In the genomic region with DNA sequence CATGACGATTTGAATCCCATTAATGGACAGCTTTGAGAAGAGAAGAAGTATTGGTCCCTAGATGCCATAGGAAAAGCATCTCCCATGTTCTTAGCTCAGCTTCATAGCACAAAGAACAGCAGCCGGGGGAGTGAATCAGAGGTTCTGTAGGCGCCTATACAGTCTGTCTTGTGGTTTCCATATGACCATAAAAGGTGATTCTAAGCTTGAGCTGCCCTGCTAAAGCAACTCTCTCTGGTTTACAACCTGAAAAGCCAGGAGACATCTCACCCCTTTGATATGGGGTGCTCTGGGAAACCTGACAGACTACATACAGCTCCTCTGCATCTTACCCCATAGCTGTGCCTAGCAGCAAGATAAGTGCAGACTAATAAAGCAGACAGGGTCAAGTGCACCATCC, we compare ENCODE assay signal across 20 mouse cellular contexts.
A peak's percentile ranks its signal among the peaks of the same experiment; 100 is the strongest.
DNase-seq lines count a peak whose midpoint lies in the region; ATAC-seq and TF ChIP-seq lines count a peak whose summit lies in the region.
"Had no signal": no experiment of that assay in that cellular context is flagged by ENCODE, and none has a peak within 500 bp of the region (broad histone marks: within the 10 kb centered on the region; RNA-seq: fewer than 3 reads in every experiment).

No protein-coding gene starts in this region.

- no peak overlapping the region for H3K9ac ChIP-seq in midbrain, postnatal 0 days (replicated peaks; ENCODE audit: low read length, poor library complexity, severe bottlenecking)
- H3K9ac ChIP-seq: embryonic facial prominence, embryonic 15.5 days; forebrain, embryonic 15.5 days; heart, embryonic 12.5 days; hindbrain, embryonic 14.5 days had no signal

- H3K36me3 ChIP-seq in midbrain, postnatal 0 days (ENCODE audit: insufficient read depth, low read length): no peaks in the 10 kb centered on the region
- H3K36me3 ChIP-seq: embryonic facial prominence, embryonic 15.5 days; forebrain, embryonic 15.5 days; heart, embryonic 12.5 days; hindbrain, embryonic 10.5 days had no signal

- ATAC-seq in midbrain, postnatal 0 days (ENCODE audit: low FRiP score): no peak
- ATAC-seq: forebrain, embryonic 15.5 days; Patski had no signal

- H3K4me1 ChIP-seq in midbrain, postnatal 0 days (ENCODE audit: insufficient read depth, low read length): no peaks in the 10 kb centered on the region
- H3K4me1 ChIP-seq: embryonic facial prominence, embryonic 15.5 days; forebrain, embryonic 15.5 days; heart, embryonic 12.5 days had no signal

- peak; percentile 55 for DNase-seq in CD4-positive helper T cell, adult 2 months (ENCODE audit: low read depth, low spot score)
- DNase-seq in CD4-positive, CD25-positive, alpha-beta regulatory T cell, adult 2 months (ENCODE audit: low read depth, low spot score): peak; percentile 39
- DNase-seq in induced T-regulatory cell, adult 2 months (ENCODE audit: low read depth): peak; percentile 45
- peak; percentile 8 to 12 for DNase-seq in thymus, postnatal 36 days
- DNase-seq in spleen, postnatal 14 days (ENCODE audit: low spot score in 2 of 2): no peak
- no peak for DNase-seq in midbrain, postnatal 0 days (ENCODE audit: low spot score)
- DNase-seq: adrenal gland, adult 2 months; adrenal gland, postnatal 25 days; cerebellum, adult 2 months; cerebellum, postnatal 10 days; embryo, embryonic 11 days; gastrocnemius, postnatal 10 days; heart, adult 2 months had no signal

- H3K4me2 ChIP-seq in midbrain, postnatal 0 days (ENCODE audit: low read depth, low read length, poor library complexity, severe bottlenecking): no peak overlapping the region
- H3K4me2 ChIP-seq: embryonic facial prominence, embryonic 15.5 days; forebrain, embryonic 15.5 days; heart, embryonic 12.5 days; hindbrain, embryonic 14.5 days had no signal

- 88% methylated on average over 3 of the region's 3 CpGs for WGBS in midbrain, postnatal 0 days

- no peak overlapping the region for H3K27ac ChIP-seq in midbrain, postnatal 0 days (ENCODE audit: low read depth, low read length)
- H3K27ac ChIP-seq: embryonic facial prominence, embryonic 15.5 days; forebrain, embryonic 15.5 days; heart, adult 2 months; hindbrain, embryonic 10.5 days; hindbrain, embryonic 14.5 days had no signal

- no peak for TF ChIP-seq CTCF in midbrain, postnatal 0 days (IDR thresholded peaks at IDR 0.05)

- no peaks in the 10 kb centered on the region for H3K27me3 ChIP-seq in midbrain, postnatal 0 days (ENCODE audit: insufficient read depth, low read length)
- H3K27me3 ChIP-seq: CH12.LX; embryonic facial prominence, embryonic 15.5 days; forebrain, embryonic 15.5 days had no signal

- H3K9me3 ChIP-seq in midbrain, postnatal 0 days (ENCODE audit: low read length): no peaks in the 10 kb centered on the region
- H3K9me3 ChIP-seq: embryonic facial prominence, embryonic 15.5 days; forebrain, embryonic 15.5 days; heart, embryonic 12.5 days; hindbrain, embryonic 10.5 days had no signal

- no peak overlapping the region for H3K4me3 ChIP-seq in midbrain, postnatal 0 days (ENCODE audit: low read depth, low read length)
- H3K4me3 ChIP-seq: embryonic facial prominence, embryonic 15.5 days; forebrain, embryonic 15.5 days; heart, adult 2 months; heart, embryonic 12.5 days; hindbrain, embryonic 10.5 days had no signal

Comparison
In these comparisons a context has a peak if more than half of its experiments do, and no peak if none do; other contexts are left out.
1. DNase-seq: peak in CD4-positive helper T cell, adult 2 months (single experiment), CD4-positive, CD25-positive, alpha-beta regulatory T cell, adult 2 months (single experiment), induced T-regulatory cell, adult 2 months (single experiment) and thymus, postnatal 36 days (2 of 2); none in spleen, postnatal 14 days (0 of 2) and midbrain, postnatal 0 days (single experiment).